Mouse (Mus musculus): ENCODE results near the gene Adamtsl5. TPM values are rescaled to one million over a fixed set of nuclear protein-coding genes. Genes with fewer than 3 reads are reported as not detected.

Adamtsl5 gene
- polyA plus RNA-seq, 1 experiment from 2014 or later: 0.51 TPM

GRCm38 (mm10) chr10:80387522-80387959 lies 39.3 kb upstream of the Adamtsl5 start, which contains the start of gene Mex3d:
Gene Mex3d (minus strand): TSS chr10:80387659.
- Histone ChIP-seq H3K9ac (ENCODE audit: low read length) (peak within 1 kb of the TSS; percentile 77), H3K4me2 (ENCODE audit: low read depth, low read length, severe bottlenecking) (peak within 1 kb of the TSS; percentile 94), H3K36me3 (ENCODE audit: control insufficient read depth, insufficient read depth, low read length) (peaks cover 11% of the 10 kb centered on the region; the same call in 1 of the 2 replicates), H3K9me3 (ENCODE audit: control insufficient read depth, low read length) (no peaks in the 10 kb centered on the region), H3K4me3 (ENCODE audit: low read depth, low read length) (peak within 1 kb of the TSS; percentile 98), H3K27ac (ENCODE audit: low read depth, low read length) (peak within 1 kb of the TSS; percentile 79), H3K4me1 (replicated peaks; ENCODE audit: control insufficient read depth, insufficient read depth, low read length) (peaks cover 22% of the 10 kb centered on the region), H3K27me3 (ENCODE audit: control insufficient read depth, insufficient read depth, low read length) (no peaks in the 10 kb centered on the region)
- WGBS: 0% methylated on average over 21 of the region's 61 CpGs
- ATAC-seq (replicated peaks; ENCODE audit: low FRiP score) (peak; percentile 34), DNase-seq (ENCODE audit: low spot score) (peak; percentile 97)

- H3K27me3 ChIP-seq (ENCODE audit: control insufficient read depth, insufficient read depth, low read length): no peaks in the 10 kb centered on the region
- peaks cover 10% of the 10 kb centered on the region for H3K36me3 ChIP-seq (ENCODE audit: control insufficient read depth, insufficient read depth, low read length)
- under 1% methylated on average over 73 of the region's 94 CpGs for WGBS
- 0 out of 2 replicates have a peak, but pooled peaks have one; percentile 0 for ATAC-seq (replicated peaks; ENCODE audit: low FRiP score)
- H3K27ac ChIP-seq (ENCODE audit: low read depth, low read length): peak overlapping the region; percentile 79
- peak; percentile 77 for DNase-seq (ENCODE audit: low spot score)
- no peaks in the 10 kb centered on the region for H3K9me3 ChIP-seq (ENCODE audit: control insufficient read depth, low read length)
- H3K4me2 ChIP-seq (ENCODE audit: low read depth, low read length, severe bottlenecking): peak overlapping the region; percentile 80
- peaks cover 22% of the 10 kb centered on the region for H3K4me1 ChIP-seq (replicated peaks; ENCODE audit: control insufficient read depth, insufficient read depth, low read length)
- H3K4me3 ChIP-seq (ENCODE audit: low read depth, low read length): peak overlapping the region; percentile 98
- peak overlapping the region; percentile 77 for H3K9ac ChIP-seq (ENCODE audit: low read length)
Measured at GRCm38 (mm10) chr10:80386735-80387471, 38.7 kb upstream of the Adamtsl5 start.

- peaks cover 13% of the 10 kb centered on the region for H3K36me3 ChIP-seq (ENCODE audit: control insufficient read depth, insufficient read depth, low read length)
- peak overlapping the region; percentile 77 for H3K9ac ChIP-seq (ENCODE audit: low read length)
- ATAC-seq (replicated peaks; ENCODE audit: low FRiP score): peak; percentile 79
- DNase-seq (ENCODE audit: low spot score): peak; percentile 85
- H3K4me1 ChIP-seq (replicated peaks; ENCODE audit: control insufficient read depth, insufficient read depth, low read length): peaks cover 22% of the 10 kb centered on the region
- peak overlapping the region; percentile 79 for H3K27ac ChIP-seq (ENCODE audit: low read depth, low read length)
- peak overlapping the region; percentile 80 for H3K4me2 ChIP-seq (ENCODE audit: low read depth, low read length, severe bottlenecking)
- no peaks in the 10 kb centered on the region for H3K9me3 ChIP-seq (ENCODE audit: control insufficient read depth, low read length)
- H3K27me3 ChIP-seq (ENCODE audit: control insufficient read depth, insufficient read depth, low read length): no peaks in the 10 kb centered on the region
- WGBS: under 1% methylated on average over 34 of the region's 34 CpGs
- H3K4me3 ChIP-seq (ENCODE audit: low read depth, low read length): peak overlapping the region; percentile 98
Measured at GRCm38 (mm10) chr10:80385811-80386734, 37.9 kb upstream of the Adamtsl5 start.

GRCm38 (mm10) chr10:80385310-80385709 lies 37.1 kb upstream of the Adamtsl5 start:
- Histone ChIP-seq H3K9ac (ENCODE audit: low read length) (peak overlapping the region; percentile 77), H3K4me3 (ENCODE audit: low read depth, low read length) (peak overlapping the region; percentile 98), H3K27me3 (ENCODE audit: control insufficient read depth, insufficient read depth, low read length) (no peaks in the 10 kb centered on the region), H3K4me1 (replicated peaks; ENCODE audit: control insufficient read depth, insufficient read depth, low read length) (peaks cover 22% of the 10 kb centered on the region), H3K36me3 (ENCODE audit: control insufficient read depth, insufficient read depth, low read length) (peaks cover 13% of the 10 kb centered on the region), H3K27ac (ENCODE audit: low read depth, low read length) (peak overlapping the region; percentile 79), H3K9me3 (ENCODE audit: control insufficient read depth, low read length) (no peaks in the 10 kb centered on the region), H3K4me2 (ENCODE audit: low read depth, low read length, severe bottlenecking) (peak overlapping the region; percentile 80)
- ATAC-seq (replicated peaks; ENCODE audit: low FRiP score): peak; percentile 25; the same call in 1 of the 2 replicates
- DNase-seq (ENCODE audit: low spot score): peak; percentile 70
- WGBS: 13% methylated on average over 7 of the region's 7 CpGs

- no peak for DNase-seq (ENCODE audit: low spot score)
- WGBS: 86% methylated on average over 7 of the region's 7 CpGs
- Histone ChIP-seq H3K36me3 (ENCODE audit: control insufficient read depth, insufficient read depth, low read length) (peaks cover 13% of the 10 kb centered on the region), H3K27me3 (ENCODE audit: control insufficient read depth, insufficient read depth, low read length) (no peaks in the 10 kb centered on the region), H3K9ac (ENCODE audit: low read length) (peak overlapping the region; percentile 77), H3K4me3 (ENCODE audit: low read depth, low read length) (peak overlapping the region; percentile 98), H3K27ac (ENCODE audit: low read depth, low read length) (peak overlapping the region; percentile 79), H3K9me3 (ENCODE audit: control insufficient read depth, low read length) (no peaks in the 10 kb centered on the region), H3K4me1 (replicated peaks; ENCODE audit: control insufficient read depth, insufficient read depth, low read length) (peaks cover 22% of the 10 kb centered on the region), H3K4me2 (ENCODE audit: low read depth, low read length, severe bottlenecking) (peak overlapping the region; percentile 80)
- ATAC-seq (replicated peaks; ENCODE audit: low FRiP score): no peak
Measured at GRCm38 (mm10) chr10:80384709-80385108, 36.5 kb upstream of the Adamtsl5 start.

- Histone ChIP-seq H3K4me1 (replicated peaks; ENCODE audit: control insufficient read depth, insufficient read depth, low read length) (peaks cover 22% of the 10 kb centered on the region), H3K4me3 (ENCODE audit: low read depth, low read length) (peak overlapping the region; percentile 98), H3K9ac (ENCODE audit: low read length) (peak overlapping the region; percentile 77), H3K4me2 (ENCODE audit: low read depth, low read length, severe bottlenecking) (peak overlapping the region; percentile 80), H3K27ac (ENCODE audit: low read depth, low read length) (no peak overlapping the region), H3K9me3 (ENCODE audit: control insufficient read depth, low read length) (no peaks in the 10 kb centered on the region), H3K27me3 (ENCODE audit: control insufficient read depth, insufficient read depth, low read length) (no peaks in the 10 kb centered on the region), H3K36me3 (ENCODE audit: control insufficient read depth, insufficient read depth, low read length) (peaks cover 13% of the 10 kb centered on the region)
- ATAC-seq (replicated peaks; ENCODE audit: low FRiP score) (no peak), DNase-seq (ENCODE audit: low spot score) (no peak)
- WGBS: 90% methylated on average over 4 of the region's 4 CpGs
Measured at GRCm38 (mm10) chr10:80384115-80384639, 36.0 kb upstream of the Adamtsl5 start.

- Histone ChIP-seq H3K27ac (ENCODE audit: low read depth, low read length) (no peak overlapping the region), H3K36me3 (ENCODE audit: control insufficient read depth, insufficient read depth, low read length) (peaks cover 13% of the 10 kb centered on the region), H3K27me3 (ENCODE audit: control insufficient read depth, insufficient read depth, low read length) (no peaks in the 10 kb centered on the region), H3K4me3 (ENCODE audit: low read depth, low read length) (no peak overlapping the region), H3K9me3 (ENCODE audit: control insufficient read depth, low read length) (no peaks in the 10 kb centered on the region), H3K9ac (ENCODE audit: low read length) (no peak overlapping the region), H3K4me1 (replicated peaks; ENCODE audit: control insufficient read depth, insufficient read depth, low read length) (peaks cover 19% of the 10 kb centered on the region), H3K4me2 (ENCODE audit: low read depth, low read length, severe bottlenecking) (peak overlapping the region; percentile 15; the same call in 1 of the 2 replicates)
- ATAC-seq (replicated peaks; ENCODE audit: low FRiP score): no peak
- 73% methylated on average over 4 of the region's 4 CpGs for WGBS
- no peak for DNase-seq (ENCODE audit: low spot score)
Measured at GRCm38 (mm10) chr10:80383431-80383830, 35.2 kb upstream of the Adamtsl5 start.

All from forebrain, embryonic 11.5 days (tissue).